Mouse (Mus musculus) fibroblast of lung, adult 2 months (primary cell): ENCODE measurements around the gene Cdc42bpa.

ENCODE experiments used
- DNase-seq: peaks from one replicate; pipeline ENCODE4 v3.0.0-alpha.2; 2011; ENCODE audit warnings: low read depth

Cdc42bpa gene

DNA sequence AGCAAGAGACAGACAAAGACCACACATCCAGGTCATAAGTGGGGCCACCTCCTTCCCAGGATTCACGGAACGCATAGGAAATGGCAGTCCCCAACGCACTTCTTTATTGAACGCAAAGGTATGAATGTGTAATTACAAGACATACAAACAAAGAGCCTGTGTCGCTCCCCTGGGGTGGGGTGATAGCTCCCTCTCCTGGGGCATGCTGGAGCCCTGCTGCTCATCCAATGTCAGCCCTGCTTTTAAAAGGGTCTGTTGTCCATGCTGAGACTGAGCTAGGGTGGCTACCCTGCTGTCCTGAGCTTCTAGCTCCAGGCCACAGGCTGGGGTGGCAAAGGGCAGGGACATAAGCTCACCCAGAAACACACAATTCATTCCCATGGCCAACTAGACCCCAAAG is 206.3 kb downstream of the Cdc42bpa start:
- DNase-seq: no peak

DNA sequence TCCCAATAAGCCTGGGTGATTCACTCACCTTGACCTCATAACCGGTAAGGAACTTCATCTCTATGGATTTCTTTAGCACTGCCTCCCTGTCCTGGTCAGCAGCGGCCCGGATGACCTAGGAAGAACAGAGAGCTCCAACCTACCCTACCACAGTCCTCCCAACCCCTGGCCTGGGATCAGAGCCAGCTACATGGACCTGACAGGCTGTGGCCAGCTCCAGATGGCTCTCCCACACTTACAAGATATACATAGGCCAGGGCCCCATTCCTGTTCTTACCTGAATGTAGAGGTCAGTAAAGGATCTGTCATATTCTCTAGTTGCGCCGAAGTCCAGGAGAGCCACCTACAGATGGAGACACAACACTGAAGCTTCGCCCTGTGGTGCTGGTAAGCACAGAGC is 208.0 kb downstream of the Cdc42bpa start:
- no peak for DNase-seq

DNA sequence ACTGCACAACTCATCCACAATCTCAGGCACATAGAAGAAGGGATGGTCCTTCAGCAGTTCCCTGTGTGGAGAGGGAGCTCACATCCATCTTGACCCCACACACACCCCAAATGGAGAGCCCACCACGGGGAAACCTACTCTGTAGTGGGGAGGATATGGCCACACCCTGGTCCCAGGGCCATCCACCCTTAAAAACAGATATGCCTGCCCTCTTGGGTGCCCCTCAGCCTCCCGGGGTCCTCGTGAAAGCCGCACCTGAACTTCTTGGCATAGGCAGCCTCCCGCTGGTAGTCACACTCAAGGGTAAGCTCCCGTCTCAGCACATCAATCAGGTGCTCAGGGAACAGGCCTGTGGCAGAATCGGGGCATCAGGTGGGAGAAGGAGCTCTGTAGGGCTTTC is 208.9 kb downstream of the Cdc42bpa start:
- DNase-seq: no peak

DNA sequence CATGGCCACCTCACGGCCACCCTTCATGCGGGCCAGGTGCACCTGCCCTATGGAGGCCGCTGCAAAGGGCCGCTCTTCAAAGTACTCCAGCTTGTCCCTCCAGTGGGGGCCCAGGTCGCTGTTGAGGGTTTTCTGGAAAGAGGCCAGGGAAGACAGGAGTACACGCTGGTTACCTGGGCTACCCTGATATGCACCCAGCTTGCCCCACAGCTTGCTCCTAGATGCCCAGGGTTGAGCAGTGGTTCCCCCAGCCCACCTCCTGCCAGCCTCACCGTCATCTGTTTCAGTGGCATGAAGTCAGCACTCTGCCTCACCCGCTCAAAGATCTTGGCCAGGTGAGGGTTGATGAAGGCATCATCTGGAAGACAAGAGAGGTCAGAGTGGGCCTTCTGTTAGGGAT is 209.8 kb downstream of the Cdc42bpa start:
- no peak for DNase-seq

DNA sequence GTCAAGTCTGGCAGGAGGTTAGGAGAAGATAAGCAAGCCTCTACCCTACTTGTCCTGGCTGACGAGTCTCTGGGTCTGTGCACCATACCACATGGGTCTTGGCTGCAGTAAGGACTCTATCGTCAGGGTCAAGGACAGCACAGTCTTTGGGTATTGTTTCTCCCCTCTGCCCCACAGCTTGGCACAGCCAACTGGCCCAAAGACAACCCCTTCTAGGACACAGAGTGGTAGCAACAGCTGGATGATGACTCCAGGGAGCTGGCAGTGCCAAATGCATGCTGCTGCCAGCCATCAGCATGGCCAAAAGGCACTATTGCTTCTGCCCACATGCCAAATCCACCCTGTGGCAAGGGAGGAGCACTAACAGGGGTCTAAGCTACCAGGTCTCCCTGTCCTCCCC is 211.6 kb downstream of the Cdc42bpa start:
- DNase-seq: no peak

DNA sequence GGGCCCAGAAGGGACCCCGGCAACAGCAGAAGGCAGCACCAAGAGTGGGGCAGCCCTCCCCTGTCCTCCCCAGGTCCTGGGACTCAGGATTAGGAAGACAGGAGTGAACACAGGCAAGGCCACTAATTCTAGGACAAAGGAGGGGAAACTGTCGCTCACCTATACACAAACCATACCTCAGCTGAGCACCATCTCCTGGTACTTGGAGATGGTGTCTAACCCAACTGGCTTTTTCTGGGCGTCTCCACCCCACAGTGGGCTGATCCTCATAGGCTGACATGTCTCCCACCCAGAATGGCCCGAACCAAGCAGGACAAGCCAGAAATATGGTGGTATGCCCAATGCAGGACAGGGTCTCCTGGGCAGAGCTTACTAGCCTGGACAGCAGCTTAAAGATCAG is 212.3 kb downstream of the Cdc42bpa start:
- DNase-seq: no peak

DNA sequence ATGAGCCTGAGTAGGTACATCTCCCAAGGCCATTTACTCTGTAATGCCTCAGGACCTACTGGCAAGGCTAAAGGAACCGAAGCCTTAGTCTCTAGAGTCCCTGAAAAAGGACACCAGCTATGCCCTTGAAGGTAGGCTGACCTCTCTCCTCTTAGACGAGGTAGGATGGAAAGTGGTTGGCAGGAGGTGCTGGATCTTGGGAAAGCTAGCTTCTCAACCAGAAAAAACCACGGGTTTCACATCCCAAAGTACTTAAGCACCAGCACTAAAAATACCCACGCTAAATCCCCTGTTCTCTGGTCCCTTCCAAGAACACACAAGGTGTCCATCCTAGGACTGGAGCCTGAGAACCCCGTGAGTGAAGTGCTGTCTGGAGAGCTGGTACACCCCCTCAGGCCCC is 212.7 kb downstream of the Cdc42bpa start:
- no peak for DNase-seq

DNA sequence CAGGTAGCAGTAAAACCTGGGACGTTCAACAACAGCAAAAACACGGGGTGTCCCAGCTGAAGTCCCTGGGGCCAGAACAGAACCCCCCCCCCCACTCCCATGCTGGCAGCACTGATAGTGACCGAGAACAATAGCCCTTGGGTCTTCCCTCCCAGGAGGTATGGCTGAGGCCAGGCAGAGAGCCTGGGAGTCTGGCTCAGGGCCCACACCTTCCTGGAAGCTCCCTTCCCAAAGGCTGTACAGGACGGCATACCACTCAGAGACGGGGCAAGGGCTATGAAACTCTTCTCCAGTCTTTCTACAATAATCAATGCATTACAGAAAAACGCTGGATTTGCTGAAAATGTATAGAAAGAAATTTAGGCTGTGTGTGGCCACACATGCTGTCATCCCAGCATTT is 214.4 kb downstream of the Cdc42bpa start:
- DNase-seq: no peak

DNA sequence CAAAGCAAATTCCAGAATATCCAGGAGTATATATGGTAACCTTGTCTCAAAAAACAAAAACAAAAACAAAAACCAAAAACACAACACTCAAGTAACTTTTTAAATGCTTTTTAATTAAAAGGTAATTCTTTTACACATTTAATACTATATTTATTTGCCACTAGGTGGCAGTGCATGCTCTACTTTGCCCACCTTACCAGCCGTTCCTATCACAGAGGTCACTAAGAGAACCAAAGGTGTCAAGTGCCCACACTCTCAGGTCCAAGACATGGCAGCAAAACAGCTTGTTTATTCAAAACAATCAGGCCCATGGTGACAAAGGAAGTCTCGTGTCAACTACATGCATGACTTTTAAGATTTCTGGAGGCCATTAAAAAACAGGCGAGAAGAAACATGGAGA is 214.9 kb downstream of the Cdc42bpa start:
- no peak for DNase-seq

DNA sequence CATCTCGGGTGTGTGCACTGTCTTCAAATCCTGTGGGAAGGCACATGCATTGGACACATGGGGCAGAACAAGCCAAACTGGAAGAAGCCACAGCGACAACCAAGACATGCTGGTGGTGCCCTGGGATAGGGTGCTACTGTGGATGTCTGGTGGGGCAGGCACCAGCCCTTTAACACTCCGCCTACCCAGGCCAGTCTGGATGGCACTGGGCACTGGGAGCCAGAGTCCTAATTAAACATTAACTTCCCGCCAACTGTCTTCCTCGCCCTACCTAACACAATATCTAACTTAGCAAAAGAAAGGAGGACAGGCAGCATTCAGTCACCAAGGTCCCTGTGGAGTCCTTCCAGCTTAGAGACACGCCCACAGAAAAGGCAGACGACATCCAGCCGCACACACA is 215.4 kb downstream of the Cdc42bpa start:
- no peak for DNase-seq

DNA sequence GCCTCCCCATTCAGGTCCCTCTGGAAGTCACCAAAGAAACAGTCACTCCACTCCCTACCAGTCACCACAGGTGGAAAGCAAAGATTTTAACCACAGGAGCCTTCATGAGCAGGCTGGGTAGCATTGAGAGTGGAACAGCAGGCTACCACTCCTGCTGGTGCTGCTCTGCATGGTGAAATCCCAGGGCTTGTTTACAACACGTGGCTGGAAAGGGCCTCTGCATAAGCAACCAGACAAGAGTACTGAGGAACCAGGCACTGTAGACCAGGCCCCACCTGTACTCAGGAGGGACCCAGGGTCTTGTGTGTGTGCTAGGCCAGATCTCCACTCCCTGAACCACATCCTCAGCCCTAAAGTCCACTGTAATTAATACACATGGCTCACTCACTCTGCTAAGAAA is 216.5 kb downstream of the Cdc42bpa start:
- DNase-seq: no peak

DNA sequence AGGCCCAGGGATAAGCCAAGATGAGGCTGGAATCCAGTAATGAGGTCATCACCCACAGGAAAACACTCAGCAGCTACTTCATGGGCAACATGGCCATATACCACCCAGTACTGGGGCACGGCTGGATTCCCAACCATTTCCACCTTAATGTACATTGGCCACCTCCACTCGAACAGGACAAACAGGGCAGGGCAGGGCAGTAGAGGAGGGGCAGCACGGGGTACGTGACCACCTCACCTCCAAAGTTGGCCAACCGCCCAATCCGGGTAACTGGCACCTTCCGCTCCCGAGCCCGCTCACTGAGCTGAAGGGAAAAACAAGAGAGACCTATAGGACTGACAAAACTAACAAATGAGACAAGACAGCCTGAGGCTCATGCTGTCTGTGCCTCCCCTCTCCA is 218.1 kb downstream of the Cdc42bpa start:
- DNase-seq: no peak

DNA sequence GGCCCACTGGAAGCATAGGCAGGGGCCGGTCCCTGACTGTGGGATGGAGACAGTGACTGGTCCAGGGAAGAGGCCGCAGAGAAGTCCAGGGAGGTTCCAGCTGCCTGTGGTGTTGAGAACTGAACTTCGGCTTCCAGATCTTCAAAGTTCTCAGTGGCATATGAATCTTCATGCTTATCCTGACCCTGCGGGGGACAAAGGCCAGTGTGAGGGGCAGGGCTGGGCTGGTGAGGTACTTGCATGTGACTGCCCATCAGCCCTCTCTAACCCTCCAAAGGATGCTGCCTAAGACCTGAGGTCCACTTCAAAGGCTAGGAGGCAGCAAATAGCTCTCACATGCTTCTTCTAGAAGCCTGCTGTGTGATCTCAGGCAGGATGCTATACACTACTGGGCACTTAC is 218.8 kb downstream of the Cdc42bpa start:
- DNase-seq: no peak

DNA sequence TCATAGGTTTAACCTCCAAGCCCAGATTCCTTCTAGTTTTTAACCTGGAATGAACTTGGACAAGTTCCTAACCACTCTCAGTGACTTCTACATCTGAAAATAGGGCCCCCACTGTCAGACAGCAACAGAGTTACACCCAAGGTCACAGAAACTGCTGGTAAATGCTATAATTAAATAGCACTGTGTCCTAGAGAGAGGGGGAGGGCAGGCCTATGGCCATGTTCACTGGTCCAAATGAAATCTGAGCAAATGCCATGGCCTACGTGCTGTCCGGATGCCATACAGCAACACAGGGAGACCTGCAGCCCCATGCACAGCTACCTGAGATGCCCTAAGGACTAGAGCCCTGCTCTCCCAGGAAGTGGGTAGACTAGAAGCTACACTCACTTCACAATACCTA is 219.6 kb downstream of the Cdc42bpa start:
- DNase-seq: no peak

DNA sequence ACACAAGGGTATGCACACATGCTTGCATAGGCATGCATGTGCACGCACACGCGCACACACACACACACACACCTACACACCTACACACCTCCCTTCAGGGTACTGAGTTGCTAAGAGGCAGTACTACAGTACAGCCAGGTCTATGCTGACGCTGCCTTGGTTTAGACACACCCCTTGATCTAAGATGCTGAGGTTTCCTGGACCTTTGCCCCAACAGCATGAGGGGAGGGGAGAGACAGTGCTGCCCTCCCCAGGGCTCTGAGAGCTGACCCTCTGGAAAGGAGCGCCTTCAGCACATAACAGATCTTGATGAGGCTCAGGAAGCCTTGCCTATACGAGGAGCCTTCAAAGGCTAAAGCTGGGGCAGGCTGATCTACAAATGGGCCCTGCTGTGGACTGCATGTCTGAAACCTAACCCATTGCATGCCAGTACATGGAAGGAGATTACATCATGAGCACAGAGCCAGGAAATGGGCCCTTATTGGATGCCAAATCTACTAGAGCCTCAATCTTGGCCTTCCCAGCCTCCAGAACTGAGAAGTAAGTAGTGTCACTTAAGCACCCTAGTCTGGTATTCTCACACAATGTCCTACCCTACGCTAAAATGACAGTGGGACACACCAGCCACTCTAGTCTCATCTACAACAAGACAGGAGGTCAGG is 221.2 kb downstream of the Cdc42bpa start:
- no peak for DNase-seq

DNA sequence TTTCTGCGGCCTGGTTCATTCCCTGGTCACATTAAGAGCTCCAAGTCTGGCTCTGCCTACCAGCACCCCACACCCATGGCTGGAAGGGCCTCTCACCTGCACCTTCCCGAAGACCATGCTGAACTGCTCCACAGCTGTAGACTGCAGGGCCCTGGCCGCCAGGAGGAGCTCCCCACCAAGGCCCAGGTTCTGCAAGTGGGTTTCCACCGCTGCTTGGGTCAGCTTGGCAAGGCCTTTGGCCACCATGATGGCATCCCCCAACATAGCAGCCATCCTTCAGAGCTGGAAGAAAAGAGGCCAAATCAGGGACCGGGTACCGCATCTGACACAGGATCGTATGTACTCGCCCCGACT is 221.7 kb downstream of the Cdc42bpa start:
- DNase-seq: no peak

DNA sequence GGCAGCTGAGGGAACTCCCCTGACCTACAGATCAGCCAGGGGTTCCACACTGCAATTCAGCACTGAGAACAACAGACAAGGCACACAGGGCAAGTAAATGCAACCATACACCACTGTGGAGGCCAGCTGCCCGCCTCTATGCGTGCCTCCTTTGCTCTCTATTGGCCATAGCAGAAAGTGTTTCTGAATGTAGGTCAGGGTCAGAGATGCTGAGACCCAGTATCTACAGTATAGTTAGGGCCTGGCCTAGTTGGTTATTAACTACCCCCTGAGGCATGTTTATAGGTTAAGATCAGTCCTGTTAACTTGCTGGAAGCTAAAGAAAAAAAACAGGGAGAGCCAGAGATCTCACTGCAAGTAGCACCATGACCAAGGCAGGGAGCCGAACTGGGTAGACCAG is 222.5 kb downstream of the Cdc42bpa start:
- no peak for DNase-seq

DNA sequence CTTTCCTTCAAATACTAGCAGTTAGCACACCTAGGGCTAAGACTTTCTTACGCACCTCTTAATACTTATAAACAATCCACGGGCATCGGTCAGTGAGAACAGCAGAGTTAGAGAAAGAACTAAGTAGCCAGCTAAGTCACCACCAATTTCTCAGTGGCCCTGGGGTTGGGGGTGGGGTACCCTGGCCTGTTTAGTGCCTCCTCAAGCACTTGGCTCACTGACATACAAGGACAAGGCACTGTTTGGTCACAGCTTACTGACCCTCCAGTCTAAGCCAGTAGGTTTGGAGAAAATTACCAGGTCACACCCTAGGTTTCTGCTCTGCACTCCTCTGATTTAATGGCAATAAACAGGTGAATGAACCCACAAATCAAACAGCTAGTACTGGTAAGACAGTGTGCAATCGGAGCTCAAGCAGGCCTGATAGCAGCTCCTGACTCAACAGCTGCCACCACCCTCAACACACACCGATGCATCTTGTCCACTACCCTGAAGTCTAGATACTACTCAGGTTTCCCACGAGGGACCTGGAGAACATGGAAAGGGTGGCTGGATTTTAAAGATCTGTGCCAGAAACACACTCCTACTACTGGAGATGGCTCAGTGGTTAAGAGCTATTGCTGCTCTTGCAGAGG is 223.4 kb downstream of the Cdc42bpa start:
- DNase-seq: no peak

DNA sequence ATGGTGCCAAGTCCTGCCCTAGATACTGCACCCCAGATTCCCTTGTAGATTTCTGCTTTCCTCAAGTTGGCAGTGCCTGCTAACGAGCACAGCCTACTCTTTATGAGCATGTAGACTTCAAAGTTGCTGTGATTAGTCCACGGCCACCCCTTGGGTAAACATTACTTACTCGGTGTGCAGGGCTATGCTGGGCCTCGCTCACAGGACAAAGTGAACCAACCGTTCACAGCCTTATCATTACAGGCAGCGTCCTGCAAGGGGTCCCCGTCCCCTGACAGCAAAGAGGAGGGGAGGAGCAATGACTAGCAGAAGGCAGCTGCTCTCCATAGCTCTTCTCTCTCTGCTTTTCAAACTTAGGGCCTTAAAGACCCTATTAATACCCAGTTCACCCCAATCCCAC is 224.5 kb downstream of the Cdc42bpa start:
- no peak for DNase-seq

DNA sequence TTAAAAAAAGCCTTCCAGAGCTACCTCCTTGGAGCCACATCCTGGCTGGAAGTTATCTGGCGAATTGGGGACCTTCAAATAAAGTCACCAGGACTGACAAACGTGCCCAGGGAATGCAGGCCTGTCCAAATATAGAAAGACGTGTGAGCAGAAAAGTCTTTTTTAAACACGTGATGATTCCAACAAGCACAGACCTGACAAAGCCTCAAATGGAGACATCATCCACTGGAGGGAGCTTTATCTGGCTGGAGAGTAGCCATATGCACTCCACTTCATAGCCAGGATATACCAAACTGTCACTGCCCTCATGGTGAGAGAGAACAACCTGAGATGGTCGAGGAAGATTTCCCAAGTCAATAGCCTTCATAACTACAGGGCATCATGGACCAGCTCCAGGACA is 225.6 kb downstream of the Cdc42bpa start:
- no peak for DNase-seq

DNA sequence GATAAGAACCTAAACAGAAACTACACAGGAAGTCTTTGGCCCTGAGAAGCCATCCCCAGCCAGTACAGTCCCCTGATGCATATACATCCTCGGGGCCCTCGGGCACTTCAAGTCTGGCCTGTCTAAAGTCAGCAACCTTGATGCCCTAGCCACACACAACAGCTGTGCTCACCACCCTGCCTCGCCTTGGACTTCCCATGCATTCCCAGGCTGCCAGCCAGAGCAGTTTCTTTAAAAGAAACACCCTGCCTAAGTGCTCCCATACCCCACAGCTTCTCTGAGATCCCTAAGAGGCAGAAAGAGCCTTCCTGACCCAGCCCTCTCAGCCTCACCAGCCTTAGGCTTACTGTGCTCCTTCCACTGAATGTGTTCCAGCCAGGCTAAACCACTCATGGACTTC is 226.1 kb downstream of the Cdc42bpa start:
- DNase-seq: no peak

DNA sequence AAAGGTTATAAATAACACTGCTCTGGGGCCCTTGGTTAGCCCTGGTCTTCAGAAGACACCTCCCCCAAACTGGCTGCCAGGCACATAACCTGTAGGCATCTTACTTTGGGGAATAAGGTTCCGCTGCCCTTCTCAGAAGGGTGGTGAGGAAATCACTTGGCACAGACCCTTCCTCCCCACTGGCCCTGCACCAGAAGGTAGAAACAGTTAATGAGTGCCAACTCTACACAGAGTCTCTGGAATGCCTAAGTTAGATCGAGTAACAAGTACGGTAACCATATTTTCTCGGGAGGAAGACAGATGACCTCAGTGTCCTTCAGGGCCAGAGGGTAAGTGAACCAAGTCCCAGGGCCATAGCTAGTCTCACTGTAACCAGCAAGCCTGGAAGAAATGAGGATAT is 228.7 kb downstream of the Cdc42bpa start:
- DNase-seq: peak; percentile 17

DNA sequence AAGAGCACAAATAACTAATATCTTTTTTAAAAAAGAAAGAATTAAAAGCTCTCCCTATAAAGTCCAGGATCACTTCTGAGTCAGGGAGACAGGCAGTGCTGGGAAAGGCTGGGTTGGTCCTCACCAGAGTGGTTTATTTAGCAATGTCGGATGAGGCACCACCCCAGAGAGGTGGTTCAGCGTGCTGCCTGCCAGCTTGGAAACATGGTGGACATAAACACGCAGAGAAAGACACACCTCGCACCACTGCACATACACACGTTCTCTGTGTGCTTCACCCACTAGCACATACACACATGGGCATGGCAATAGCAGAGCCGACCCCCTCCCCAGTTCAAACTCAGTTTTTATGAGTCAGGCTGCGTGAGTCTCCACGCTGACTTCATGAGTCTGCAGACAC is 230.8 kb downstream of the Cdc42bpa start:
- no peak for DNase-seq

DNA sequence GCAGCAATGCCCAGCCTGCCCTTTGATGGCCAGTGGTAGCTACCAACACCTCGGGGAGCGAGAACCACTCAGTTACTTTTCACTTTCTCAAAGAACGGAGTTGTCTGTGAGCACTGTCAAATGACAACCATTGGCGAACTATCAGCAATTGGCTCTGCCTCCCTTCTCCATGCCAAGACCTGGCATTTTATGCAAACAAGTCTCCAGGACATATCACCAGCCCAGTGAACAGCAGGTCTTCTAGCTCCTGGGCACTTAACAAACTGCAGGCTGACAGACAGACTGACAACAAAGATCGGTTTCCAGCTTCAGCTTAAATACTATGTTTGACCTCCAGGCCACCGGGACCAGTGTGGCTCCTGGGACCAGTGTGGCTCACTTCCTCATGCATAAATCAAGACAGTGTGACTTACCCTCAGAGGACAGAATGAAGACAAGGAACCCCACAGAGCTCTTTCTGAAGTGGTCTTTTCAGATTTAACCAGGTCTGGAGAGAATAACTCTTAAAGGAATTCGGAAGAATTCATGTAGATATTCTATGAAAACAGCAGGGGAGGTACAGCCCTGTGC is 231.5 kb downstream of the Cdc42bpa start:
- no peak for DNase-seq
